Mouse (Mus musculus): ENCODE results near the gene Sidt1.

GRCm38 (mm10) chr16:44199066-44199703 lies 133.8 kb downstream of the Sidt1 start:
- no peak for TF ChIP-seq CTCF (IDR thresholded peaks at IDR 0.05; ENCODE audit: borderline replicate concordance, extremely low read depth, insufficient read depth, insufficient read length)
- no peak for TF ChIP-seq POLR2A (IDR thresholded peaks at IDR 0.05; ENCODE audit: borderline replicate concordance, extremely low read depth, insufficient read depth, insufficient read length, poor library complexity, severe bottlenecking)
